Mouse (Mus musculus): ENCODE results near the gene Fhl3.

DNA sequence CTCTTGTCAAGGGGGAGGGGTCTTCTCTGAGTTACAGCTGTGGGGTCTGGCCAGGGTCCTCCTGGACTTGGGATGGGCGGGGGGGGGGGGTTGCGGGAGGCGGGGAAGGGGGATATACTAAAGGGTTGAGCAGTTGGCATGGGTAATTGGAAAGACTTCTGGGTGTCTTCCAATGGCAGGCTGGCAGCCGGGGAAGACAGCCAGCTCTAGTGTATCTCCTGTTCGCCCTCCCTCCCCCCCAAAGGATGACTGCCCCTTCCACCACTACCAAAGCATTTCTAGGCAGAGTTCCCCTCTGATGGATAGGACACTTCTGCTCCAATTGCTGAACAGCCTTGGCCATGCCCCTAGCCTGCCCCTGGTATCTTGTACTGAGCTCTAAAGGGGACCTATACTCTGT is 1.4 kb downstream of the Fhl3 start:
- TF ChIP-seq CTCF (IDR thresholded peaks at IDR 0.05; ENCODE audit: control insufficient read depth, insufficient read depth, insufficient read length) (no peak), USF1 (IDR thresholded peaks at IDR 0.05; ENCODE audit: low read depth) (no peak)

Measured in C2C12 (cell line).